Mouse (Mus musculus): ENCODE measurements at regions not wholly inside any gene's neighbourhood (a gene's known extent, or its start where the extent isn't known, plus 50 kb on each side); places are given as distances from the start of the nearest gene placed in this dataset. TPM values are rescaled to one million over a fixed set of nuclear protein-coding genes. Genes with fewer than 3 reads are reported as not detected.
"Not testable (repeated sequence)": the region's sequence is repeated elsewhere in the genome, so short reads cannot be mapped to it uniquely, and the experiment has no call there.

DNA sequence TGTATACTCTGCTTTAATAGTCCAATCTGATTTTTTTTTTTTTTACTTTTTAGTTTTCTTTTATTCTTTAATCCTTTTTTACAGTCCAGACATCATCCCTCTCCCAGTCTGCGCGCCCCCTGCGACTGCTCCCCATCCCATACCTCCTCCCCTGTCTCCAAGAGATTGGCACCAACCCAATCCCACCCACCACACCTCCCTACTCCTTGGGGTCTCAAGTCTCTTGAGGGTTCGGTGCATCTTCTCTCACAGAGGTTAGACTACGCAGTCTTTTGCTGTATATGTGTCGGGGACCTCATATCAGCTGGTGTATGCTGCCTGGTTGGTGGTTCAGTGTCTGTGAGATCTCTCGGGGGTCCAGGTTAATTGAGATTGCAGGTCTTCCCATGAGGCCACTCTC lies 93.4 kb upstream of the Meox2 start:
- not testable (repeated sequence) for H3K4me2 ChIP-seq; H3K4me1 ChIP-seq (ENCODE audit: control insufficient read depth, insufficient read depth, low read length); H3K27ac ChIP-seq (ENCODE audit: low read depth, low read length); H3K27me3 ChIP-seq (ENCODE audit: control insufficient read depth, insufficient read depth, low read length); H3K36me3 ChIP-seq (ENCODE audit: control insufficient read depth, insufficient read depth, low read length); H3K4me3 ChIP-seq (ENCODE audit: low read depth, low read length); H3K9ac ChIP-seq (ENCODE audit: low read length); H3K9me3 ChIP-seq (ENCODE audit: control insufficient read depth, low read length); DNase-seq (ENCODE audit: low spot score, missing footprints)
- peak; percentile 52; the same call in 1 of the 2 replicates for ATAC-seq (ENCODE audit: low FRiP score)
- 86% methylated on average over 7 of the region's 7 CpGs for WGBS

GRCm38 (mm10) chr12:37015474-37016248 lies 92.7 kb upstream of the Meox2 start:
- H3K4me3 ChIP-seq (ENCODE audit: low read depth, low read length), result no peak overlapping the region
- H3K36me3 ChIP-seq (ENCODE audit: control insufficient read depth, insufficient read depth, low read length), result no peaks in the 10 kb centered on the region
- no peak overlapping the region for H3K27ac ChIP-seq (ENCODE audit: low read depth, low read length)
- H3K9ac ChIP-seq (ENCODE audit: low read length), result no peak overlapping the region
- H3K9me3 ChIP-seq (ENCODE audit: control insufficient read depth, low read length), result no peaks in the 10 kb centered on the region
- no peak overlapping the region for H3K4me2 ChIP-seq
- no peaks in the 10 kb centered on the region for H3K4me1 ChIP-seq (ENCODE audit: control insufficient read depth, insufficient read depth, low read length)
- ATAC-seq (ENCODE audit: low FRiP score), result peak; percentile 72
- WGBS, result 52% methylated on average over 4 of the region's 4 CpGs
- H3K27me3 ChIP-seq (ENCODE audit: control insufficient read depth, insufficient read depth, low read length), result no peaks in the 10 kb centered on the region
- no peak for DNase-seq (ENCODE audit: low spot score, missing footprints)

DNA sequence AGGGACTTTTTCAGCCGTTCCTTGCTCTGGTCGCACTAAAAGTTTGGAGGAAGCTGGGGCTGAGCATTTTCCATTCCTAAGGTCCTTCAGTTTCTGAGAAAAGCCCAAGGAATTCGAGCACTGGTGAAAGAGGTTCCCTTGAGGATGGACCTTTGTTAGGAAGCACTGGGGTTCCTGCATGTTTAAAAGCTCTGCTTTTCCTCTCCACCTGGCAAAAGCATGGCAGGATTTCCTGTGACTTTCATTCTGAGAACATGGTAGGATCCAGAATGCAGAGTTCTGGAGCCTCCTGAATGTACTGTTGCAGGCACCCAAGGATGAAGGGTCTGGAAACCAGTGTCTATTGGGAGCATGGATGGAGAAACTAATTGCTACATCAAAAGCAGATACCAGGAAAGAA lies 61.1 kb upstream of the Meox2 start:
- Histone ChIP-seq H3K9me3 (ENCODE audit: control insufficient read depth, low read length) (no peaks in the 10 kb centered on the region), H3K36me3 (ENCODE audit: control insufficient read depth, insufficient read depth, low read length) (no peaks in the 10 kb centered on the region), H3K27me3 (ENCODE audit: control insufficient read depth, insufficient read depth, low read length) (no peaks in the 10 kb centered on the region), H3K9ac (ENCODE audit: low read length) (no peak overlapping the region), H3K4me1 (ENCODE audit: control insufficient read depth, insufficient read depth, low read length) (no peaks in the 10 kb centered on the region), H3K4me2 (no peak overlapping the region), H3K27ac (ENCODE audit: low read depth, low read length) (no peak overlapping the region), H3K4me3 (ENCODE audit: low read depth, low read length) (no peak overlapping the region)
- no peak for DNase-seq (ENCODE audit: low spot score, missing footprints)
- no peak for ATAC-seq (ENCODE audit: low FRiP score)
- 81% methylated on average over 3 of the region's 3 CpGs for WGBS

DNA sequence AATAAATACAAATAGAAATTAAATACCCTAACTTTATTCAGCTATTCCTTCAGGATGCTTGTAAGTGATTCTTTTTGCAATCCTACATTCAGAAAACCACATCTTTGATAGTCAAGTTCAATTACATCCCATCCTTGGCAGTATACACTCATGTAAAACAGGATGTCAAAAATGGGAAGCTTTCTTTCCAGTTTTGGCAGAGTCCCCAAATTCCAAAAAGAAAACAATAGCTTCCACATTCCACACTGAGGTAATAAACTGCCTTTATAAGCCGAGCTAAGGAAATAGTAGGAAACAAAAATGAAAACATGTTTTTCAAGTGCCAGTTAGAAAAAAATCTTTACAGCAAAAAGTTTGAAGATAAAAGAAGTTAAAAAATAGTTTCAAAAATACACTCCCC lies 57.7 kb upstream of the Meox2 start:
- 76% methylated on average over 1 of the region's 1 CpGs for WGBS
- H3K4me2 ChIP-seq, result no peak overlapping the region
- no peak overlapping the region for H3K27ac ChIP-seq (ENCODE audit: low read depth, low read length)
- no peaks in the 10 kb centered on the region for H3K27me3 ChIP-seq (ENCODE audit: control insufficient read depth, insufficient read depth, low read length)
- ATAC-seq (ENCODE audit: low FRiP score) (no peak), DNase-seq (ENCODE audit: low spot score, missing footprints) (no peak)
- no peaks in the 10 kb centered on the region for H3K4me1 ChIP-seq (ENCODE audit: control insufficient read depth, insufficient read depth, low read length)
- no peaks in the 10 kb centered on the region for H3K36me3 ChIP-seq (ENCODE audit: control insufficient read depth, insufficient read depth, low read length)
- no peaks in the 10 kb centered on the region for H3K9me3 ChIP-seq (ENCODE audit: control insufficient read depth, low read length)
- H3K4me3 ChIP-seq (ENCODE audit: low read depth, low read length), result no peak overlapping the region
- H3K9ac ChIP-seq (ENCODE audit: low read length), result no peak overlapping the region

- Histone ChIP-seq H3K9ac (ENCODE audit: low read length) (no peak overlapping the region), H3K27ac (ENCODE audit: low read depth, low read length) (no peak overlapping the region), H3K27me3 (ENCODE audit: control insufficient read depth, insufficient read depth, low read length) (no peaks in the 10 kb centered on the region), H3K4me1 (ENCODE audit: control insufficient read depth, insufficient read depth, low read length) (no peaks in the 10 kb centered on the region), H3K4me3 (ENCODE audit: low read depth, low read length) (no peak overlapping the region), H3K4me2 (no peak overlapping the region), H3K9me3 (ENCODE audit: control insufficient read depth, low read length) (no peaks in the 10 kb centered on the region), H3K36me3 (ENCODE audit: control insufficient read depth, insufficient read depth, low read length) (no peaks in the 10 kb centered on the region)
- no peak for ATAC-seq (ENCODE audit: low FRiP score)
- 86% methylated on average over 3 of the region's 3 CpGs for WGBS
- no peak for DNase-seq (ENCODE audit: low spot score, missing footprints)
Measured at GRCm38 (mm10) chr12:37057411-37057810, 50.9 kb upstream of the Meox2 start.

Small RNA genes in the stretch of these regions (microRNA-seq; reads per million reads assigned to microRNA genes)
- gene Gm44326 (not detected), gene Mir5099 (214 reads per million, percentile 64 among the genes with 10 or more reads in this experiment)
